Comparison of ENCODE assay signal across 14 mouse cellular contexts in the genomic region with DNA sequence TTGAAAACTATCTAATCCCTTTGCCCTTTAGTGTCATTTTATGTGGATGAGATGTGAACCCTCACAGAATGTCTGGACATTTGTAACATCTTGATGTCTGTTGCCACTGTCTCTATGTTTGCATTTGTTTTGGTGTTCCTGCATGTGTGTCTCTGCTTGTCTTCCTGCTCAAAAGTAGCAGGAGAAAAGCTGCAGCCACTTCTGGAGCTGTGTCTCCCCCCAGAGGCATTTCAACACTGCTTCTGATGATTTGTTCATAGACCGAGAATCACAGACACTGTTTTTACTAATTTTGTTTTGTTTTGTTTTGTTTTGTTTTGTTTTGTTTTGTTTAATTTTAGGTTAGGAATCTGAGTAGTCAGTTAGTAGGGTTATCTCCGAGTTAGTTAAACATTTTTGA.
A peak's percentile ranks its signal among the peaks of the same experiment; 100 is the strongest.
DNase-seq lines count a peak whose midpoint lies in the region; ATAC-seq and TF ChIP-seq lines count a peak whose summit lies in the region.
"Had no signal": no experiment of that assay in that cellular context is flagged by ENCODE, and none has a peak within 500 bp of the region (broad histone marks: within the 10 kb centered on the region; RNA-seq: fewer than 3 reads in every experiment).

No protein-coding gene starts in this region.

- H3K9ac ChIP-seq in midbrain, embryonic 14.5 days (replicated peaks; ENCODE audit: low read length), result no peak overlapping the region
- no peak overlapping the region for H3K9ac ChIP-seq in midbrain, embryonic 15.5 days
- H3K9ac ChIP-seq in stomach, postnatal 0 days (ENCODE audit: low read length), result no peak overlapping the region
- H3K9ac ChIP-seq: embryonic facial prominence, embryonic 15.5 days; heart, embryonic 13.5 days; limb, embryonic 15.5 days had no signal

- H3K27ac ChIP-seq in midbrain, embryonic 14.5 days (replicated peaks; ENCODE audit: low read depth, low read length), result no peak overlapping the region
- no peak overlapping the region for H3K27ac ChIP-seq in midbrain, embryonic 15.5 days
- no peak overlapping the region for H3K27ac ChIP-seq in stomach, postnatal 0 days (replicated peaks)
- H3K27ac ChIP-seq: embryonic facial prominence, embryonic 15.5 days; gastrocnemius, adult 2 months; heart, embryonic 13.5 days; limb, embryonic 15.5 days had no signal

- no peaks in the 10 kb centered on the region for H3K9me3 ChIP-seq in midbrain, embryonic 14.5 days (ENCODE audit: control insufficient read depth, low read length)
- H3K9me3 ChIP-seq in midbrain, embryonic 15.5 days, result no peaks in the 10 kb centered on the region
- no peaks in the 10 kb centered on the region for H3K9me3 ChIP-seq in stomach, postnatal 0 days (ENCODE audit: control insufficient read depth, low read length)
- H3K9me3 ChIP-seq: embryonic facial prominence, embryonic 15.5 days; heart, embryonic 13.5 days; limb, embryonic 15.5 days had no signal

- ATAC-seq in midbrain, embryonic 14.5 days (ENCODE audit: low FRiP score, low TSS enrichment), result no peak
- no peak for ATAC-seq in midbrain, embryonic 15.5 days (replicated peaks)
- ATAC-seq in stomach, postnatal 0 days (ENCODE audit: low FRiP score, low TSS enrichment), result no peak
- ATAC-seq: inflammation-experienced regulatory T-cells, adult 6 months; lung, postnatal 0 days had no signal

- H3K4me2 ChIP-seq in midbrain, embryonic 14.5 days (ENCODE audit: low read length), result no peak overlapping the region
- no peak overlapping the region for H3K4me2 ChIP-seq in midbrain, embryonic 15.5 days
- no peak overlapping the region for H3K4me2 ChIP-seq in stomach, postnatal 0 days (replicated peaks; ENCODE audit: low read depth)
- H3K4me2 ChIP-seq: embryonic facial prominence, embryonic 15.5 days; heart, embryonic 13.5 days; limb, embryonic 15.5 days had no signal

- TF ChIP-seq CTCF in stomach, postnatal 0 days (IDR thresholded peaks at IDR 0.05; ENCODE audit: low read depth), result peak; percentile 48

- TF ChIP-seq EP300 in stomach, postnatal 0 days (optimal IDR thresholded peaks at IDR 0.05), result no peak

- WGBS in midbrain, embryonic 14.5 days, result 79% methylated on average over 2 of the region's 2 CpGs
- WGBS in midbrain, embryonic 15.5 days, result 62% methylated on average over 2 of the region's 2 CpGs
- WGBS in stomach, postnatal 0 days, result 43% methylated on average over 2 of the region's 2 CpGs

- H3K36me3 ChIP-seq in midbrain, embryonic 14.5 days (ENCODE audit: control insufficient read depth, insufficient read depth, low read length), result no peaks in the 10 kb centered on the region
- no peaks in the 10 kb centered on the region for H3K36me3 ChIP-seq in midbrain, embryonic 15.5 days (replicated peaks)
- H3K36me3 ChIP-seq in stomach, postnatal 0 days (ENCODE audit: control insufficient read depth, insufficient read depth, low read length), result no peaks in the 10 kb centered on the region
- H3K36me3 ChIP-seq: embryonic facial prominence, embryonic 15.5 days; heart, embryonic 13.5 days; limb, embryonic 15.5 days had no signal

- H3K27me3 ChIP-seq in midbrain, embryonic 14.5 days (ENCODE audit: control insufficient read depth, insufficient read depth, low read length), result no peaks in the 10 kb centered on the region
- no peaks in the 10 kb centered on the region for H3K27me3 ChIP-seq in midbrain, embryonic 15.5 days (replicated peaks)
- H3K27me3 ChIP-seq in stomach, postnatal 0 days (ENCODE audit: control insufficient read depth, insufficient read depth, low read length), result no peaks in the 10 kb centered on the region
- H3K27me3 ChIP-seq: embryonic facial prominence, embryonic 15.5 days; heart, embryonic 13.5 days; limb, embryonic 15.5 days had no signal

- intact Hi-C loops in heart, postnatal 10 days (cut with DNase I), result no loop called here

- H3K4me1 ChIP-seq in midbrain, embryonic 14.5 days (ENCODE audit: control insufficient read depth, insufficient read depth, low read length), result no peaks in the 10 kb centered on the region
- no peaks in the 10 kb centered on the region for H3K4me1 ChIP-seq in midbrain, embryonic 15.5 days
- no peaks in the 10 kb centered on the region for H3K4me1 ChIP-seq in stomach, postnatal 0 days (replicated peaks; ENCODE audit: control insufficient read depth, insufficient read depth)
- H3K4me1 ChIP-seq: embryonic facial prominence, embryonic 15.5 days; heart, embryonic 13.5 days; limb, embryonic 15.5 days had no signal

- peak; percentile 3 for DNase-seq in heart, postnatal 10 days
- no peak for DNase-seq in heart, adult 8-10 months (ENCODE audit: low spot score)
- DNase-seq in midbrain, embryonic 14.5 days, result peak; percentile 70
- peak; percentile 9 to 13 for DNase-seq in frontal cortex, postnatal 10 days (ENCODE audit: low spot score in 2 of 2)
- no peak for DNase-seq in stomach, postnatal 0 days (ENCODE audit: low spot score)
- DNase-seq in cerebellum, adult 9-10 months, result no peak
- no peak for DNase-seq in ovary, postnatal 36 days (ENCODE audit: low spot score)
- DNase-seq: gastrocnemius, adult 2 months had no signal

- H3K4me3 ChIP-seq in midbrain, embryonic 14.5 days (replicated peaks; ENCODE audit: low read depth, low read length), result no peak overlapping the region
- H3K4me3 ChIP-seq in midbrain, embryonic 15.5 days, result no peak overlapping the region
- H3K4me3 ChIP-seq in stomach, postnatal 0 days (ENCODE audit: low read depth, low read length), result no peak overlapping the region
- H3K4me3 ChIP-seq: embryonic facial prominence, embryonic 15.5 days; gastrocnemius, adult 2 months; heart, embryonic 13.5 days; limb, embryonic 15.5 days had no signal

Comparison
In these comparisons a context has a peak if more than half of its experiments do, and no peak if none do; other contexts are left out.
1. DNase-seq: peak in heart, postnatal 10 days (2 of 2), midbrain, embryonic 14.5 days (single experiment) and frontal cortex, postnatal 10 days (2 of 2); none in heart, adult 8-10 months (single experiment), stomach, postnatal 0 days (single experiment), cerebellum, adult 9-10 months (single experiment) and ovary, postnatal 36 days (single experiment).